Mouse (Mus musculus) midbrain, embryonic 15.5 days (tissue): Measurements from ENCODE around the gene Srpk2. TPM values are rescaled to one million over a fixed set of nuclear protein-coding genes. Genes with fewer than 3 reads are reported as not detected.
"Not testable (repeated sequence)": the region's sequence is repeated elsewhere in the genome, so short reads cannot be mapped to it uniquely, and the experiment has no call there.

Experiments used
- ATAC-seq: fragments of 200-750 bp; cut with Nextera tagmentation; replicated peaks from 2 replicates; pipeline ENCODE4 v1.8.0; 2017; ENCODE audit warnings: moderate TSS enrichment
- H3K27ac ChIP-seq: fragments of 300-500 bp; sonication (generic); 2 replicates; pipeline ENCODE4 v1.5.1; 2015; ENCODE audit warnings: mild to moderate bottlenecking, inconsistent platforms
- H3K27me3 ChIP-seq: fragments of 300-500 bp; sonication (generic); replicated peaks from 2 replicates; pipeline ENCODE4 v1.6.1; 2015; ENCODE audit warnings: inconsistent platforms
- H3K36me3 ChIP-seq: fragments of 300-500 bp; sonication (generic); replicated peaks from 2 replicates; pipeline ENCODE4 v1.6.1; 2015; ENCODE audit warnings: inconsistent platforms
- H3K4me1 ChIP-seq: fragments of 300-500 bp; sonication (generic); 2 replicates; pipeline ENCODE4 v1.6.1; 2015; ENCODE audit warnings: inconsistent platforms
- H3K4me2 ChIP-seq: fragments of 300-500 bp; sonication (generic); 2 replicates; pipeline ENCODE4 v1.6.1; 2015; ENCODE audit warnings: inconsistent platforms, mild to moderate bottlenecking, moderate library complexity
- H3K4me3 ChIP-seq: fragments of 300-500 bp; sonication (generic); 2 replicates; pipeline ENCODE4 v1.5.1; 2015; ENCODE audit warnings: mild to moderate bottlenecking, inconsistent platforms
- H3K9ac ChIP-seq: fragments of 300-500 bp; sonication (generic); 2 replicates; pipeline ENCODE4 v1.6.1; 2015; ENCODE audit warnings: mild to moderate bottlenecking, inconsistent platforms
- H3K9me3 ChIP-seq: fragments of 300-500 bp; sonication (generic); 2 replicates; pipeline ENCODE4 v1.6.1; 2016; ENCODE audit warnings: inconsistent platforms
- WGBS: fragments of 180-500 bp; shearing (Covaris S2); methylation state at CpG from one replicate; pipeline ENCODE4 v1.1.7; 2015; ENCODE audit warnings: mixed read lengths; 5-methylcytosine and 5-hydroxymethylcytosine counted together
- polyA plus RNA-seq: library from polyadenylated mRNA; unstranded; fragments of >200 nt; fragmentation: Nextera tagmentation; extraction: Ambion mirVana; gene quantifications from 2 replicates; pipeline ENCODE4 v1.2.1, GENCODE M21; 2015

Gene Srpk2
- polyA plus RNA-seq, 1 experiment from 2014 or later, result 105 TPM

- Histone ChIP-seq H3K9me3 (no peaks in the 10 kb centered on the region), H3K4me1 (peaks cover 7% of the 10 kb centered on the region; the same call in 1 of the 2 replicates), H3K27me3 (no peaks in the 10 kb centered on the region), H3K4me2 (no peak overlapping the region), H3K36me3 (no peaks in the 10 kb centered on the region), H3K9ac (no peak overlapping the region), H3K4me3 (no peak overlapping the region), H3K27ac (no peak overlapping the region)
- WGBS, result 77% methylated on average over 1 of the region's 1 CpGs
- ATAC-seq, result no peak
These were observed 86.4 kb downstream of the Srpk2 start for GRCm38 (mm10) chr5:23597999-23598398.

GRCm38 (mm10) chr5:23597260-23597864, 87.1 kb downstream of the Srpk2 start:
- peaks cover 7% of the 10 kb centered on the region; the same call in 1 of the 2 replicates for H3K4me1 ChIP-seq
- H3K9me3 ChIP-seq, result no peaks in the 10 kb centered on the region
- WGBS, result 76% methylated on average over 8 of the region's 8 CpGs
- H3K27ac ChIP-seq, result no peak overlapping the region
- no peak overlapping the region for H3K9ac ChIP-seq
- no peak overlapping the region for H3K4me3 ChIP-seq
- H3K27me3 ChIP-seq, result no peaks in the 10 kb centered on the region
- no peak overlapping the region for H3K4me2 ChIP-seq
- no peak for ATAC-seq
- no peaks in the 10 kb centered on the region for H3K36me3 ChIP-seq

GRCm38 (mm10) chr5:23596326-23596965, 88.0 kb downstream of the Srpk2 start:
- no peak overlapping the region for H3K9ac ChIP-seq
- peaks cover 7% of the 10 kb centered on the region; the same call in 1 of the 2 replicates for H3K4me1 ChIP-seq
- no peak overlapping the region for H3K4me2 ChIP-seq
- ATAC-seq, result no peak
- no peaks in the 10 kb centered on the region for H3K36me3 ChIP-seq
- no peak overlapping the region for H3K4me3 ChIP-seq
- H3K27ac ChIP-seq, result no peak overlapping the region
- no peaks in the 10 kb centered on the region for H3K9me3 ChIP-seq
- no peaks in the 10 kb centered on the region for H3K27me3 ChIP-seq
- WGBS, result 94% methylated on average over 5 of the region's 5 CpGs

- not testable (repeated sequence) for H3K4me3 ChIP-seq, H3K4me1 ChIP-seq, H3K9me3 ChIP-seq, ATAC-seq, H3K27me3 ChIP-seq, H3K4me2 ChIP-seq, H3K36me3 ChIP-seq, H3K9ac ChIP-seq, H3K27ac ChIP-seq
- 95% methylated on average over 5 of the region's 5 CpGs for WGBS
These were observed 94.1 kb downstream of the Srpk2 start for GRCm38 (mm10) chr5:23590298-23590697.

GRCm38 (mm10) chr5:23587614-23588013, 96.8 kb downstream of the Srpk2 start:
- H3K4me1 ChIP-seq, result 0 out of 2 replicates have a peak, but pooled peaks cover 3% of the 10 kb centered on the region
- H3K4me3 ChIP-seq, result no peak overlapping the region
- no peak for ATAC-seq
- no peaks in the 10 kb centered on the region for H3K27me3 ChIP-seq
- no peaks in the 10 kb centered on the region for H3K36me3 ChIP-seq
- H3K9ac ChIP-seq, result no peak overlapping the region
- 85% methylated on average over 2 of the region's 2 CpGs for WGBS
- H3K4me2 ChIP-seq, result no peak overlapping the region
- no peak overlapping the region for H3K27ac ChIP-seq
- H3K9me3 ChIP-seq, result no peaks in the 10 kb centered on the region

DNA sequence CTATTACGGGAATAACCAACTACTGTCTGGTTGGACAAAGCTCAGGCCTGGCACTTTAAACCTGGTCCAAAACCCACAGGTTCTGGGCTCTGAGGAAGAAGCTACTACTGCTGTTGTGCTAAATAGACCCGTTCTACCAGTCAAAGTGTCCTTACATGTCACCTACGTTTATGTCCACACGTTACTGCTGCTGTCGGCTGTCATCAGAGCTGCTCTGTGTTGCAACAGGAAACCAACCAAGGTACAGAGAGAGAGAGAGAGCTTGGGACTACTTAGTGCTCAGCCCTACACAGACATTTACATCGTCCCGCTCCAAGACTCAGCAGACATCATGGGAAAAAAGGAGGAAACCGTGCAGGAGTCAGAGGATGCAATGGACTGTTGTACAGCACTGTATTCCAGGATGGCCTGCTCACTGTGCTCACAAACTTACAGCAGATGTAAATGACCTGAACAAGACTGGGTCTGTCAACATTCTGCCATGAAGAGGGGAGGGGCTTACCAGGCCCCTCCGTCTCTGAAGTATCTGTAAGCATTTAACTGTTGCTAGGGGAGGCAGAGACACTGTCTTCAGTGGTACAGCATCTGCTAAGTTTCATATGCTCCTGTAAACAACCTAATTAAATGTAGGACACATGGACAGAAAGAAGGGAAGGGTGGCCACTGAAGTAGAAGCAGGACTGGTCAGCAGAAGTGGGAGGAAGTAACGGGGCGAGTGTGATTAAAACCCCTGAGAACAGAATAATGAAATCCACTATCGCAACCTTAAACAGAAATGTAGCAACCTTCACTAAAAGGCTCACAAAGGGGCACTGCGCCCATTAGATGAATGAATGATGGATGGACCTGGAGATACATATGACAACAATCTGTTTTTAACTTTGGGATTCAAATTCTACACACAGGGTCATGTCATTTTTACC, 97.6 kb downstream of the Srpk2 start:
- no peak for ATAC-seq
- no peak overlapping the region for H3K9ac ChIP-seq
- no peaks in the 10 kb centered on the region for H3K9me3 ChIP-seq
- no peak overlapping the region for H3K27ac ChIP-seq
- H3K4me1 ChIP-seq, result 0 out of 2 replicates have a peak, but pooled peaks cover 3% of the 10 kb centered on the region
- H3K4me2 ChIP-seq, result no peak overlapping the region
- H3K4me3 ChIP-seq, result no peak overlapping the region
- H3K27me3 ChIP-seq, result no peaks in the 10 kb centered on the region
- WGBS, result 90% methylated on average over 13 of the region's 13 CpGs
- H3K36me3 ChIP-seq, result no peaks in the 10 kb centered on the region

GRCm38 (mm10) chr5:23581484-23582060, 102.8 kb downstream of the Srpk2 start:
- no peak overlapping the region for H3K27ac ChIP-seq
- WGBS, result 77% methylated on average over 2 of the region's 2 CpGs
- no peaks in the 10 kb centered on the region for H3K36me3 ChIP-seq

DNA sequence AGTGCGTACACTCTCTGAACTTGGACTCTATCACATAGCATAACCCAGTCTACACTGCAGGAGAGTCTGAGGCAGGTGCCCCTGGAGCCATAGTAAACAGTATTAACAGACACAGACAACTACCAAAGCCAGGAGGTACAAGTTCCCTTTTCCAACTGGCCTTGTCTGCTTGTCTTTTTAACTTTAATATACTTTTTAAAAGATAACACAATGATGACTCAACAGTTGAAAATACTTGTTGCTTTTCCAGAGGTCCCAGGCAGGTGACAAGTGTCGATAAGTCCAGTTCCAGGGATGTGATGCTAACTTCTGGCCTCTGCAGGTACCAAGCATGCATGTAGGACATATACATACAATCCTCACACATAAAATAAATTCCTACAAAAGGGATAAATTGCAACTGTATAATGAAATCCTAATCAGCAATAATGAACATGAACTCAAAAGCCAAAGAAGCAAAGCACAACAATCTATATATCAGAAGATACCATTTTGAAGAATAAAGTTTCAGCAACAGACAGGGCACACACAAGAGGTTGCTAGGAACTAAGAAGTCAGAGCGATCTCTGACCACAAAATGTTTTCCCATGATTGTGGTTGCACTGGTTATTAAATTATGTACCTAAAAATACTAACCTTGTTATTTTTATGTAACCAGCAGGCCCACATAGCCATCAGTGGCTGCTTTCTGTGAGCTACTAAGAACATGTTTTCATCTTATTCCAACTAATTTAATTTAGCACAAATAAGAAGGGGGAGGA, 105.1 kb downstream of the Srpk2 start:
- H3K9ac ChIP-seq, result no peak overlapping the region

More at GRCm38 (mm10) chr5:23581484-23582060, 102.8 kb downstream of the Srpk2 start:
- peaks cover 15% of the 10 kb centered on the region for H3K4me1 ChIP-seq
- H3K4me2 ChIP-seq, result no peak overlapping the region
- no peaks in the 10 kb centered on the region for H3K9me3 ChIP-seq
- H3K4me3 ChIP-seq, result no peak overlapping the region
- no peaks in the 10 kb centered on the region for H3K27me3 ChIP-seq
- ATAC-seq, result no peak
- H3K9ac ChIP-seq, result no peak overlapping the region

DNA sequence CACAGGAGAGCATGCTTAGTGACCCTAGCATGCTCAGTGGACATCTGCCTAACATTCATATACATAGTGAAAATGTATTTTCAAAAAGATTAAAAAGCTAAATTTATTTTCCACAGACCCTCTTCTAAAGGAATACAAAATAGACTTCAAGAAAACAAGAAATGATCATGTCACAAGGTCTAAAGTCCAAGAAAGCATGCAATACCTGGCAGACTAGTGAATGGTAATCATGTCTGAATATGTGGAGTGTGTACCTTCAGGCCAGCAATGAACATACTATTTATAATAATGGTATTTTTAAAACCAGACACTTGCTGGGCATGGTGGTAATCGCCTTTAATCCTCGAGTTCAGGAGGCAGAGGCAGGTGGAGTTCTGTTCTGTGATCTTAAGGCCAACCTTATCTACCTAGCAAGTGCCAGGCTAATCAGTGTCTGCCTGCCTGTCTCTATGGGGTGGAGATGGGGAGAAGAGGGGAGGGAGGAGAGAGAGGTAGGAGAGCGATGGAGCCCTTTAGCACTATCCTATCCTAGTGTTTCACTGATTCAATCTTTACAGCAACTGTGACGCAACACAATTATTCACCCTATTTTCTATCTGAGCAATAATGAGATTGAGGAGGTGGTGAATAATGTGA, 106.0 kb downstream of the Srpk2 start:
- 83% methylated on average over 4 of the region's 4 CpGs for WGBS
- H3K27ac ChIP-seq, result peak overlapping the region; percentile 50; the same call in 1 of the 2 replicates
- ATAC-seq, result no peak
- H3K36me3 ChIP-seq, result no peaks in the 10 kb centered on the region
- H3K4me3 ChIP-seq, result no peak overlapping the region
- H3K9ac ChIP-seq, result no peak overlapping the region
- no peaks in the 10 kb centered on the region for H3K27me3 ChIP-seq
- peaks cover 21% of the 10 kb centered on the region for H3K4me1 ChIP-seq
- H3K4me2 ChIP-seq, result no peak overlapping the region
- H3K9me3 ChIP-seq, result no peaks in the 10 kb centered on the region

More for the DNA sequence above, 105.1 kb downstream of the Srpk2 start:
- no peaks in the 10 kb centered on the region for H3K27me3 ChIP-seq
- no peaks in the 10 kb centered on the region for H3K36me3 ChIP-seq
- H3K4me3 ChIP-seq, result no peak overlapping the region
- H3K4me2 ChIP-seq, result no peak overlapping the region
- H3K4me1 ChIP-seq, result peaks cover 21% of the 10 kb centered on the region
- no peak overlapping the region for H3K27ac ChIP-seq
- 94% methylated on average over 3 of the region's 3 CpGs for WGBS
- H3K9me3 ChIP-seq, result no peaks in the 10 kb centered on the region
- no peak for ATAC-seq

- 0 out of 2 replicates have a peak, but pooled peaks have one; percentile 55 for ATAC-seq
These were observed 106.6 kb downstream of the Srpk2 start for GRCm38 (mm10) chr5:23577847-23578246.

More at GRCm38 (mm10) chr5:23577847-23578246, 106.6 kb downstream of the Srpk2 start:
- peaks cover 21% of the 10 kb centered on the region for H3K4me1 ChIP-seq
- no peak overlapping the region for H3K4me3 ChIP-seq
- WGBS, result 27% methylated on average over 4 of the region's 4 CpGs
- H3K4me2 ChIP-seq, result no peak overlapping the region
- H3K27ac ChIP-seq, result peak overlapping the region; percentile 50; the same call in 1 of the 2 replicates
- no peaks in the 10 kb centered on the region for H3K9me3 ChIP-seq
- no peaks in the 10 kb centered on the region for H3K27me3 ChIP-seq
- H3K9ac ChIP-seq, result no peak overlapping the region
- H3K36me3 ChIP-seq, result no peaks in the 10 kb centered on the region
